Mouse (Mus musculus): Measurements from ENCODE around the gene Olfr381.
"Not testable (repeated sequence)": the region's sequence is repeated elsewhere in the genome, so short reads cannot be mapped to it uniquely, and the experiment has no call there.

Olfr381 gene

GRCm38 (mm10) chr11:73491503-73491902, at the start of gene Olfr381:
Gene Olfr381, minus strand, starts transcription at chr11:73491603.
- DNase-seq (ENCODE audit: low spot score in 2 of 2), result no peak

- not testable (repeated sequence) for DNase-seq (ENCODE audit: low spot score in 2 of 2)
These were observed 37.6 kb upstream of the Olfr381 start for GRCm38 (mm10) chr11:73528971-73529370.

- DNase-seq (ENCODE audit: low spot score in 2 of 2), result no peak
These were observed 25.7 kb upstream of the Olfr381 start, which contains the start of gene Olfr382 for GRCm38 (mm10) chr11:73517097-73517496. Gene Olfr382, minus strand, starts transcription at chr11:73517197.

GRCm38 (mm10) chr11:73457408-73457807, 34.0 kb downstream of the Olfr381 start, which contains the start of gene Olfr380:
Gene Olfr380, minus strand, starts transcription at chr11:73457508.
- no peak for DNase-seq (ENCODE audit: low spot score in 2 of 2)

Measured in urinary bladder, adult 18-20 months (tissue).